Mouse (Mus musculus): ENCODE results near the gene 1700001K19Rik. TPM values are rescaled to one million over a fixed set of nuclear protein-coding genes. Genes with fewer than 3 reads are reported as not detected.

Gene 1700001K19Rik
- polyA plus RNA-seq (2011; ENCODE audit: insufficient read depth, insufficient read length, low replicate concordance, missing spikeins), result not detected in 2 replicates

- H3K27ac ChIP-seq (ENCODE audit: control insufficient read depth, insufficient read depth, low read depth, low read length, poor library complexity), result no peak within 1 kb of the TSS
- no peak within 1 kb of the TSS for H3K4me3 ChIP-seq (replicated peaks; ENCODE audit: control insufficient read depth, low read depth, low read length)
- no peak for TF ChIP-seq POLR2A (IDR thresholded peaks at IDR 0.05; ENCODE audit: borderline replicate concordance, control insufficient read depth, low read depth, low read length)
- TF ChIP-seq CTCF (IDR thresholded peaks at IDR 0.05; ENCODE audit: control insufficient read depth, insufficient read depth, low read length), result no peak
- WGBS, result 42% methylated on average over 9 of the region's 9 CpGs
- H3K4me1 ChIP-seq (ENCODE audit: control insufficient read depth, insufficient read depth, low read length), result no peaks in the 10 kb centered on the region; the same call in 1 of the 2 replicates
These were observed at the start of gene 1700001K19Rik for GRCm38 (mm10) chr12:110682561-110683299. Gene 1700001K19Rik (minus strand): TSS chr12:110682619.

GRCm38 (mm10) chr12:110726428-110726827, 44.0 kb upstream of the 1700001K19Rik start:
- no peaks in the 10 kb centered on the region for H3K4me1 ChIP-seq (ENCODE audit: control insufficient read depth, insufficient read depth, low read length)
- H3K4me3 ChIP-seq (replicated peaks; ENCODE audit: control insufficient read depth, low read depth, low read length), result no peak overlapping the region
- TF ChIP-seq CTCF (IDR thresholded peaks at IDR 0.05; ENCODE audit: control insufficient read depth, insufficient read depth, low read length) (no peak), POLR2A (IDR thresholded peaks at IDR 0.05; ENCODE audit: borderline replicate concordance, control insufficient read depth, low read depth, low read length) (no peak)
- 66% methylated on average over 1 of the region's 1 CpGs for WGBS
- no peak overlapping the region for H3K27ac ChIP-seq (ENCODE audit: control insufficient read depth, insufficient read depth, low read depth, low read length, poor library complexity)

- Histone ChIP-seq H3K4me3 (replicated peaks; ENCODE audit: control insufficient read depth, low read depth, low read length) (no peak overlapping the region), H3K4me1 (ENCODE audit: control insufficient read depth, insufficient read depth, low read length) (no peaks in the 10 kb centered on the region), H3K27ac (ENCODE audit: control insufficient read depth, insufficient read depth, low read depth, low read length, poor library complexity) (no peak overlapping the region)
- TF ChIP-seq POLR2A (IDR thresholded peaks at IDR 0.05; ENCODE audit: borderline replicate concordance, control insufficient read depth, low read depth, low read length) (no peak), CTCF (IDR thresholded peaks at IDR 0.05; ENCODE audit: control insufficient read depth, insufficient read depth, low read length) (no peak)
- 71% methylated on average over 5 of the region's 5 CpGs for WGBS
These were observed 43.1 kb upstream of the 1700001K19Rik start for GRCm38 (mm10) chr12:110725489-110725888.

DNA sequence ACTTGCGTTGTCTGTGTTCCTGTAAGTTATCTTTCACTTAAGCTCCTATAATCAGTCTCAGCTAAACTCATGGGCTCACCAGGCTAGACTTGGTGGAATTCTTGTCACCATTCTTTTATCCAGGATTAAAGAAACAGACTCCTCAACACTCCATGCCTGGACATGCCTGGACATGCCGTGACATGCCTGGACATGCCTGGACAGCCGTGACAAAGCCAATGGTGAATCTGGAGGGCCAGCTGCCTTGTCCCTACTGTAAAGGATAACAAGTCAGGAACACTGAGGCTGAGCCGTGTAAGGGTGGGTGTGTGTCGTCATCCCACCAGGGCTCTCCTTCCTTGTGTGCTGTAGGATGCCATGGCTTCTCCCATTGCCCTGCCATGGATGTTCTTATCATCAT, 42.6 kb upstream of the 1700001K19Rik start:
- TF ChIP-seq POLR2A (IDR thresholded peaks at IDR 0.05; ENCODE audit: borderline replicate concordance, control insufficient read depth, low read depth, low read length) (no peak), CTCF (IDR thresholded peaks at IDR 0.05; ENCODE audit: control insufficient read depth, insufficient read depth, low read length) (no peak)
- WGBS, result 89% methylated on average over 5 of the region's 5 CpGs
- H3K4me1 ChIP-seq (ENCODE audit: control insufficient read depth, insufficient read depth, low read length), result no peaks in the 10 kb centered on the region
- H3K4me3 ChIP-seq (replicated peaks; ENCODE audit: control insufficient read depth, low read depth, low read length), result no peak overlapping the region
- H3K27ac ChIP-seq (ENCODE audit: control insufficient read depth, insufficient read depth, low read depth, low read length, poor library complexity), result no peak overlapping the region

DNA sequence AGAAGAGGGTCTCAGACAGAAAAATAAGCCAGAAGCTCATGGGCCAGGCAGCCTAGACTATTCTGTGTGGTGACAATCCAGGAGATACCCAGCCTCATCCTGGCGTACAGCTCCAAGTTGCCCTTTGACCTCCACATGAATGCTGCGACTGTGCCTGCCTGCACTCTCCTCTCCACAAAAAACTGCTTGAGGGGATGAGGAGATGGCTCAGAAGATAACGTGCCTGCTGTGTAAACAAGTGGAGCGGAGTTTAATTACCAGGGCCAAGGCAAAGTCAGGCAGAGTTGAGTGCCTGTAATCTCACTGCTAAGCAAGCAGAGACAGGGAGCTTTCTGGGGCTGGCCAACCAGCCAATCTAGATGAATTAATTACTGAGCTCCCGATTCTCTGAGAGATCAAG, 33.6 kb upstream of the 1700001K19Rik start:
- 69% methylated on average over 5 of the region's 5 CpGs for WGBS
- TF ChIP-seq CTCF (IDR thresholded peaks at IDR 0.05; ENCODE audit: control insufficient read depth, insufficient read depth, low read length) (no peak), POLR2A (IDR thresholded peaks at IDR 0.05; ENCODE audit: borderline replicate concordance, control insufficient read depth, low read depth, low read length) (no peak)
- no peaks in the 10 kb centered on the region for H3K4me1 ChIP-seq (ENCODE audit: control insufficient read depth, insufficient read depth, low read length)
- H3K4me3 ChIP-seq (replicated peaks; ENCODE audit: control insufficient read depth, low read depth, low read length), result no peak overlapping the region
- H3K27ac ChIP-seq (ENCODE audit: control insufficient read depth, insufficient read depth, low read depth, low read length, poor library complexity), result no peak overlapping the region

DNA sequence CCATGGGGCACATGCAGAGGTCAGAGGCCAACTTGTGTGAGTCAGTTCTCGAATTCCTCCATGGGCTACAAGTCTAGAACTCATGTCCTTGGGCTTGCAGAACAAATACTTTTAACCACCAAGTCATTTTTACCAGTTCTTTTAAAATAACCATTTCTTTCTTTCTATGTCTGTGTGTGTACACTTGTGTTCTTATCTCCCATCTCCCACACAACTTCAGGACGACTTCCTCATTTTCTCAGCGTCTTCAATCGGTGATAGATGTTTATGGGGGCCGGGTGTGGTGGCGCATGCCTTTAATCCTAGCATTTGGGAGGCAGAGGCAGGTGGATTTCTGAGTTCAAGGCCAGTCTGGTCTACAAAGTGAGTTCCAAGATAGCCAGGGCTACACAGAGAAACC, 31.8 kb upstream of the 1700001K19Rik start:
- WGBS, result 34% methylated on average over 6 of the region's 6 CpGs
- TF ChIP-seq CTCF (IDR thresholded peaks at IDR 0.05; ENCODE audit: control insufficient read depth, insufficient read depth, low read length), result no peak
- no peak for TF ChIP-seq POLR2A (IDR thresholded peaks at IDR 0.05; ENCODE audit: borderline replicate concordance, control insufficient read depth, low read depth, low read length)
- H3K4me1 ChIP-seq (ENCODE audit: control insufficient read depth, insufficient read depth, low read length), result no peaks in the 10 kb centered on the region
- H3K27ac ChIP-seq (ENCODE audit: control insufficient read depth, insufficient read depth, low read depth, low read length, poor library complexity), result no peak overlapping the region
- H3K4me3 ChIP-seq (replicated peaks; ENCODE audit: control insufficient read depth, low read depth, low read length), result no peak overlapping the region

DNA sequence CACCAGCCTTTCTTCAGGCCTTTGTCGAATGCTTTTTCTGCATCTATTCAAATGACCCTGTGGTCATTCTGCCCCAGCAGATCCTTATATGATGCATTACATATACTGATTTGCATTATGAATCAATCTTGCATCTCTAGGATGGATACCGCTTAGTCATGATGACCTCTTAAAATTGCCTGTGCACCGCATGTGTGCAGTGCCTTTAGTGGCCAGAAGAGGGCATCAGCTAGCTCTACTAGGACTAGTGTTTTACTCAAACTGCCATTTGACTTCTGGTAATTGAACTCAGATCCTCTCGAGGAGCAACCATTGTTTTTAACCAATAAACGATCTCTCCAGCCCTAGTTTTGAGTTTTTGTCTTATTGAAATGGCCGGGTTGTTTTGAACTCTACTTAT, 31.4 kb upstream of the 1700001K19Rik start:
- 90% methylated on average over 6 of the region's 6 CpGs for WGBS
- no peaks in the 10 kb centered on the region for H3K4me1 ChIP-seq (ENCODE audit: control insufficient read depth, insufficient read depth, low read length)
- no peak for TF ChIP-seq POLR2A (IDR thresholded peaks at IDR 0.05; ENCODE audit: borderline replicate concordance, control insufficient read depth, low read depth, low read length)
- peak; percentile 31; the same call in 1 of the 2 replicates for TF ChIP-seq CTCF (IDR thresholded peaks at IDR 0.05; ENCODE audit: control insufficient read depth, insufficient read depth, low read length)
- H3K27ac ChIP-seq (ENCODE audit: control insufficient read depth, insufficient read depth, low read depth, low read length, poor library complexity), result no peak overlapping the region
- no peak overlapping the region for H3K4me3 ChIP-seq (replicated peaks; ENCODE audit: control insufficient read depth, low read depth, low read length)

DNA sequence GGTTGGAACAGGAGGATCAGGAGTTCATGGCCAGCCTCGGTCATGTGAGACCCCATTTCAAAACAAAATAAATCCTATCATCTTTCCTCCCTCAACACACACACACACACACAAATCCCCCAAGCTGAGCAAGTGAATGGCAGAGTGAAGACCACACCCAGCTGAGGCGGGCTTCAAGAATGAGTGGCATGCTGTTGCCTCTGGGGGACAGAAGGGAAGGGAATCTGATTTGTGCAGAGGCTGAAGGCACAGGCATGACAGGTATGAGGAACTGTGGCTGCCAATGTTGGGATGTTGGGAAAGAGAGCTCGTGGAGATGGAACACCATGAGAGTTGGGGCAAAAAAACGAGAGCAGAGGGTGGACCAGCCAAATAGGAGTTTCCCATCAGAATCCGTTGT, 28.9 kb upstream of the 1700001K19Rik start:
- TF ChIP-seq POLR2A (IDR thresholded peaks at IDR 0.05; ENCODE audit: borderline replicate concordance, control insufficient read depth, low read depth, low read length), result no peak
- TF ChIP-seq CTCF (IDR thresholded peaks at IDR 0.05; ENCODE audit: control insufficient read depth, insufficient read depth, low read length), result no peak
- no peak overlapping the region for H3K4me3 ChIP-seq (replicated peaks; ENCODE audit: control insufficient read depth, low read depth, low read length)
- WGBS, result 67% methylated on average over 5 of the region's 5 CpGs

More for the DNA sequence above, 28.9 kb upstream of the 1700001K19Rik start:
- Histone ChIP-seq H3K27ac (ENCODE audit: control insufficient read depth, insufficient read depth, low read depth, low read length, poor library complexity) (no peak overlapping the region), H3K4me1 (ENCODE audit: control insufficient read depth, insufficient read depth, low read length) (no peaks in the 10 kb centered on the region; the same call in 1 of the 2 replicates)
